ENCODE assay signal across 10 mouse cellular contexts in genomic region chr11:69606491-69606795, GRCm38 (mm10). TPM values are rescaled to one million over a fixed set of nuclear protein-coding genes. Genes with fewer than 3 reads are reported as not detected.
A peak's percentile ranks its signal among the peaks of the same experiment; 100 is the strongest.
DNase-seq lines count a peak whose midpoint lies in the region; ATAC-seq lines count a peak whose summit lies in the region.
"Had no signal": no experiment of that assay in that cellular context is flagged by ENCODE, and none has a peak within 500 bp of the region (broad histone marks: within the 10 kb centered on the region; RNA-seq: fewer than 3 reads in every experiment).

No protein-coding gene starts in this region.

- DNase-seq in cerebellum, adult 11-12 months = peak; percentile 67
- DNase-seq in cerebellum, adult 11 months = no peak
- no peak for DNase-seq in adrenal gland, adult (ENCODE audit: inconsistent age in 2 of 2, low spot score in 1 of 2)
- DNase-seq in frontal cortex, postnatal 36 days (ENCODE audit: low spot score in 2 of 2) = no peak

- peaks cover 61% of the 10 kb centered on the region for H3K4me1 ChIP-seq in megakaryocyte, embryonic 14.5 days
- peaks cover 21% of the 10 kb centered on the region for H3K4me1 ChIP-seq in limb, embryonic 15.5 days
- peaks cover 24% of the 10 kb centered on the region; the same call in 1 of the 2 replicates for H3K4me1 ChIP-seq in stomach, embryonic 16.5 days (ENCODE audit: control insufficient read depth, insufficient read depth, low read length)

- H3K4me3 ChIP-seq in megakaryocyte, embryonic 14.5 days (replicated peaks) = peak overlapping the region; percentile 93
- peak overlapping the region; percentile 60 for H3K4me3 ChIP-seq in limb, embryonic 15.5 days
- peak overlapping the region; percentile 58 for H3K4me3 ChIP-seq in stomach, embryonic 16.5 days (replicated peaks; ENCODE audit: low read length)

- H3K36me3 ChIP-seq in megakaryocyte, embryonic 14.5 days (replicated peaks; ENCODE audit: low read length) = no peaks in the 10 kb centered on the region
- no peaks in the 10 kb centered on the region for H3K36me3 ChIP-seq in limb, embryonic 15.5 days
- H3K36me3 ChIP-seq in stomach, embryonic 16.5 days (ENCODE audit: control insufficient read depth, insufficient read depth, low read length) = no peaks in the 10 kb centered on the region

- H3K9me3 ChIP-seq in megakaryocyte, embryonic 14.5 days = no peaks in the 10 kb centered on the region
- no peaks in the 10 kb centered on the region for H3K9me3 ChIP-seq in limb, embryonic 15.5 days
- H3K9me3 ChIP-seq in stomach, embryonic 16.5 days (replicated peaks; ENCODE audit: control insufficient read depth, low read length) = no peaks in the 10 kb centered on the region

- no peak for ATAC-seq in megakaryocyte, adult 5-6 weeks (ENCODE audit: poor library complexity, severe bottlenecking)
- no peak for ATAC-seq in limb, embryonic 15.5 days (ENCODE audit: insufficient number of reproducible peaks, low FRiP score, low TSS enrichment, low read depth)
- ATAC-seq in stomach, embryonic 16.5 days (ENCODE audit: insufficient read depth, low FRiP score) = no peak

- peak overlapping the region; percentile 100 for H3K4me2 ChIP-seq in limb, embryonic 15.5 days
- H3K4me2 ChIP-seq in stomach, embryonic 16.5 days (ENCODE audit: low read depth, low read length) = peak overlapping the region; percentile 93

- peaks cover 39% of the 10 kb centered on the region for H3K27me3 ChIP-seq in megakaryocyte, embryonic 14.5 days (replicated peaks)
- H3K27me3 ChIP-seq in limb, embryonic 15.5 days = peaks cover 9% of the 10 kb centered on the region; the same call in 1 of the 2 replicates
- H3K27me3 ChIP-seq in stomach, embryonic 16.5 days (ENCODE audit: control insufficient read depth, insufficient read depth, low read length) = peaks cover 5% of the 10 kb centered on the region; the same call in 1 of the 2 replicates

- WGBS in limb, embryonic 15.5 days = 69% methylated on average over 2 of the region's 2 CpGs
- WGBS in stomach, embryonic 16.5 days = 48% methylated on average over 2 of the region's 2 CpGs

- no peak overlapping the region for H3K9ac ChIP-seq in limb, embryonic 15.5 days
- H3K9ac ChIP-seq in stomach, embryonic 16.5 days (ENCODE audit: low read length) = peak overlapping the region; percentile 53; the same call in 1 of the 2 replicates

- peak overlapping the region; percentile 4; the same call in 1 of the 2 replicates for H3K27ac ChIP-seq in limb, embryonic 15.5 days
- no peak overlapping the region for H3K27ac ChIP-seq in stomach, embryonic 16.5 days (ENCODE audit: low read length)

RNA-seq across cellular contexts. Expression of gene Atp1b2, which starts 0.7 kb away (rescaled TPM):
- polyA plus RNA-seq in megakaryocyte, embryonic 14.5 days (2012; ENCODE audit: insufficient read depth, low replicate concordance) = 2.8 and 4.2 TPM in 2 replicates
- 0.91 and 2.2 TPM in 2 replicates for total RNA-seq in megakaryocyte, adult 5-6 weeks (2015)
- total RNA-seq in megakaryocyte, adult 5-6 weeks (2017) = 0.26 and 0.45 TPM in 2 replicates
- polyA plus RNA-seq in limb, embryonic 15.5 days (2015; fragmentation: Nextera tagmentation; extraction: Ambion mirVana) = 8.2 and 10.5 TPM in 2 replicates
- 9.5 and 10.4 TPM in 2 replicates for polyA plus RNA-seq in stomach, embryonic 16.5 days (2015; fragmentation: Nextera tagmentation; extraction: Ambion mirVana)

RNA-seq across cellular contexts. Expression of gene Shbg, which starts 11.3 kb away (rescaled TPM):
- not detected in 2 replicates for polyA plus RNA-seq in megakaryocyte, embryonic 14.5 days (2012; ENCODE audit: insufficient read depth, low replicate concordance)
- total RNA-seq in megakaryocyte, adult 5-6 weeks (2015) = not detected in 2 replicates
- total RNA-seq in megakaryocyte, adult 5-6 weeks (2017) = not detected in 2 replicates
- not detected in 2 replicates for polyA plus RNA-seq in limb, embryonic 15.5 days (2015; fragmentation: Nextera tagmentation; extraction: Ambion mirVana)
- polyA plus RNA-seq in stomach, embryonic 16.5 days (2015; fragmentation: Nextera tagmentation; extraction: Ambion mirVana) = 1.3 and 2.2 TPM in 2 replicates
- total RNA-seq: adrenal gland, postnatal 36 days had no signal
- polyA plus RNA-seq: gonadal fat pad, adult 2 months had no signal

RNA-seq across cellular contexts. Expression of gene Sat2, which starts 15.4 kb away (rescaled TPM):
- polyA plus RNA-seq in megakaryocyte, embryonic 14.5 days (2012; ENCODE audit: insufficient read depth, low replicate concordance) = not detected in 2 replicates
- not detected in 2 replicates for total RNA-seq in megakaryocyte, adult 5-6 weeks (2015)
- not detected in 2 replicates for total RNA-seq in megakaryocyte, adult 5-6 weeks (2017)
- polyA plus RNA-seq in limb, embryonic 15.5 days (2015; fragmentation: Nextera tagmentation; extraction: Ambion mirVana) = 15.7 and 16.2 TPM in 2 replicates
- polyA plus RNA-seq in stomach, embryonic 16.5 days (2015; fragmentation: Nextera tagmentation; extraction: Ambion mirVana) = 18.1 and 19.6 TPM in 2 replicates

RNA-seq across cellular contexts. Expression of gene Trp53, which starts 26.3 kb away (rescaled TPM):
- polyA plus RNA-seq in megakaryocyte, embryonic 14.5 days (2012; ENCODE audit: insufficient read depth, low replicate concordance) = 53.2 and 68.6 TPM in 2 replicates
- 59.2 and 64.7 TPM in 2 replicates for total RNA-seq in megakaryocyte, adult 5-6 weeks (2015)
- 21.8 and 28.3 TPM in 2 replicates for total RNA-seq in megakaryocyte, adult 5-6 weeks (2017)
- 132 and 134 TPM in 2 replicates for polyA plus RNA-seq in limb, embryonic 15.5 days (2015; fragmentation: Nextera tagmentation; extraction: Ambion mirVana)
- polyA plus RNA-seq in stomach, embryonic 16.5 days (2015; fragmentation: Nextera tagmentation; extraction: Ambion mirVana) = 118 and 120 TPM in 2 replicates

RNA-seq across cellular contexts. Expression of gene Fxr2, which starts 26.3 kb away (rescaled TPM):
- polyA plus RNA-seq in megakaryocyte, embryonic 14.5 days (2012; ENCODE audit: insufficient read depth, low replicate concordance) = 65.7 and 84.9 TPM in 2 replicates
- 25.3 and 29.0 TPM in 2 replicates for total RNA-seq in megakaryocyte, adult 5-6 weeks (2015)
- total RNA-seq in megakaryocyte, adult 5-6 weeks (2017) = 33.3 and 36.5 TPM in 2 replicates
- polyA plus RNA-seq in limb, embryonic 15.5 days (2015; fragmentation: Nextera tagmentation; extraction: Ambion mirVana) = 26.8 and 27.1 TPM in 2 replicates
- polyA plus RNA-seq in stomach, embryonic 16.5 days (2015; fragmentation: Nextera tagmentation; extraction: Ambion mirVana) = 20.9 and 22.1 TPM in 2 replicates

Comparison
In these comparisons a context has a peak if more than half of its experiments do, and no peak if none do; other contexts are left out.
1. RNA of gene Sat2, which starts 15.4 kb away (polyA plus RNA-seq): 18.1 to 19.6 TPM in stomach, embryonic 16.5 days and 15.7 to 16.2 TPM in limb, embryonic 15.5 days; not detected in megakaryocyte, embryonic 14.5 days; every median in the first group is over 10 times any median in the second.
2. Peak in every context shown above with its lines, with median percentiles within 50 percentile points of each other: H3K4me3 ChIP-seq.